Comparison of ENCODE assay signal across 8 mouse cellular contexts in genomic region chr14:16242947-16243602, GRCm38 (mm10). TPM values are rescaled to one million over a fixed set of nuclear protein-coding genes. Genes with fewer than 3 reads are reported as not detected.
DNase-seq lines count a peak whose midpoint lies in the region; ATAC-seq and TF ChIP-seq lines count a peak whose summit lies in the region.

No protein-coding gene starts in this region.

- H3K4me3 ChIP-seq in G1E (ENCODE audit: low read depth, low read length): peak overlapping the region; percentile 71
- H3K4me3 ChIP-seq in lung, embryonic 15.5 days: peak overlapping the region; percentile 58
- H3K4me3 ChIP-seq in olfactory bulb, adult 2 months (ENCODE audit: insufficient read depth, low read depth, low read length): peak overlapping the region; percentile 76

- H3K9ac ChIP-seq in lung, embryonic 15.5 days: peak overlapping the region; percentile 57

- peaks cover 43% of the 10 kb centered on the region for H3K4me1 ChIP-seq in G1E (ENCODE audit: insufficient read depth, low read depth, low read length)
- H3K4me1 ChIP-seq in lung, embryonic 15.5 days: peaks cover 15% of the 10 kb centered on the region
- H3K4me1 ChIP-seq in olfactory bulb, adult 2 months (ENCODE audit: control insufficient read depth, insufficient read depth, low read length): no peaks in the 10 kb centered on the region

- no peak for TF ChIP-seq CTCF in G1E (IDR thresholded peaks at IDR 0.05; ENCODE audit: low read depth, low read length)
- TF ChIP-seq CTCF in olfactory bulb, adult 2 months (IDR thresholded peaks at IDR 0.05; ENCODE audit: insufficient read depth, low read depth, low read length): no peak

- DNase-seq in G1E (ENCODE audit: low spot score): peak; percentile 23
- DNase-seq in cerebellum, adult 9-10 months: peak; percentile 93
- DNase-seq in layer of hippocampus, adult 9-10 months (ENCODE audit: low spot score): peak; percentile 87
- DNase-seq in thymus, adult 18-20 months: peak; percentile 87 to 89

- 2% methylated on average over 34 of the region's 34 CpGs for WGBS in lung, embryonic 15.5 days
- WGBS in olfactory bulb, adult 2 months: 2% methylated on average over 34 of the region's 34 CpGs

- ATAC-seq in G1E (ENCODE audit: extremely low read depth, insufficient number of reproducible peaks, low FRiP score, poor library complexity, severe bottlenecking): peak; percentile 74
- ATAC-seq in frontal cortex, adult (ENCODE audit: low TSS enrichment): peak; percentile 92
- ATAC-seq in hematopoietic stem cell, adult 5-6 weeks (replicated peaks in 1 of 2; ENCODE audit: insufficient read depth in 1 of 2, low FRiP score in 2 of 2, low TSS enrichment in 1 of 2, low read depth in 1 of 2, poor library complexity in 2 of 2, severe bottlenecking in 2 of 2): peak; percentile 81 to 91
- ATAC-seq in lung, embryonic 15.5 days (ENCODE audit: borderline replicate concordance, extremely low read depth, low FRiP score, low TSS enrichment): peak; percentile 91

- H3K27me3 ChIP-seq in G1E (ENCODE audit: insufficient read depth, low read length): no peaks in the 10 kb centered on the region
- H3K27me3 ChIP-seq in lung, embryonic 15.5 days: no peaks in the 10 kb centered on the region

- H3K9me3 ChIP-seq in G1E (replicated peaks): no peaks in the 10 kb centered on the region
- H3K9me3 ChIP-seq in lung, embryonic 15.5 days: no peaks in the 10 kb centered on the region

- peaks cover 13% of the 10 kb centered on the region for H3K36me3 ChIP-seq in G1E (replicated peaks)
- no peaks in the 10 kb centered on the region for H3K36me3 ChIP-seq in lung, embryonic 15.5 days

- H3K27ac ChIP-seq in lung, embryonic 15.5 days: peak overlapping the region; percentile 80
- 0 out of 2 replicates have a peak overlapping the region, but pooled peaks have one; percentile 30 for H3K27ac ChIP-seq in olfactory bulb, adult 2 months (ENCODE audit: insufficient read depth, low read depth, low read length)

- H3K4me2 ChIP-seq in lung, embryonic 15.5 days: peak overlapping the region; percentile 75

- TF ChIP-seq POLR2A in olfactory bulb, adult 2 months (IDR thresholded peaks at IDR 0.05; ENCODE audit: insufficient read depth, low read depth, low read length): peak; percentile 78

RNA-seq across cellular contexts. Expression of gene Ngly1, which starts 6.0 kb away (rescaled TPM):
- total RNA-seq in G1E (2014; fragmentation: Nextera tagmentation) (47.6 and 48.2 TPM in 2 replicates), G1E (2017) (47.1 and 57.3 TPM in 2 replicates)
- polyA plus RNA-seq in G1E (2012): 275 and 368 TPM in 2 replicates
- total RNA-seq in hematopoietic stem cell, adult 5-6 weeks (2017): 46.9 and 54.9 TPM in 2 replicates
- 33.9 and 35.5 TPM in 2 replicates for polyA plus RNA-seq in lung, embryonic 15.5 days (2015; fragmentation: Nextera tagmentation; extraction: Ambion mirVana)
- polyA plus RNA-seq in olfactory bulb, adult 2 months (2012; ENCODE audit: insufficient read depth, insufficient read length, low replicate concordance, missing spikeins): not detected in 2 replicates

RNA-seq across cellular contexts. Expression of gene Oxsm, which starts 6.5 kb away (rescaled TPM):
- total RNA-seq in G1E (2014; fragmentation: Nextera tagmentation) (9.8 and 12.6 TPM in 2 replicates), G1E (2017) (7.4 and 10.1 TPM in 2 replicates)
- 0.67 and 0.83 TPM in 2 replicates for polyA plus RNA-seq in G1E (2012)
- total RNA-seq in hematopoietic stem cell, adult 5-6 weeks (2017): 8.8 and 11.0 TPM in 2 replicates
- 2.0 and 3.0 TPM in 2 replicates for polyA plus RNA-seq in lung, embryonic 15.5 days (2015; fragmentation: Nextera tagmentation; extraction: Ambion mirVana)
- not detected in 2 replicates for polyA plus RNA-seq in olfactory bulb, adult 2 months (2012; ENCODE audit: insufficient read depth, insufficient read length, low replicate concordance, missing spikeins)

Comparison
In these comparisons a context has a peak if more than half of its experiments do, and no peak if none do; other contexts are left out.
1. Peak in every context shown above with its lines: DNase-seq, ATAC-seq, H3K4me3 ChIP-seq and H3K27ac ChIP-seq.
2. DNase-seq: peak in every context shown above with its lines; median percentile 93 in cerebellum, adult 9-10 months; 88 in thymus, adult 18-20 months; 87 in layer of hippocampus, adult 9-10 months; 23 in G1E.
3. RNA of gene Ngly1, which starts 6.0 kb away (polyA plus RNA-seq): 275 to 368 TPM in G1E and 33.9 to 35.5 TPM in lung, embryonic 15.5 days; not detected in olfactory bulb, adult 2 months; every median in the first group is over 10 times any median in the second.